Mouse (Mus musculus) intestine, embryonic 14.5 days (tissue): ENCODE measurements around the gene Mgarp. TPM values are rescaled to one million over a fixed set of nuclear protein-coding genes. Genes with fewer than 3 reads are reported as not detected.
"Not testable (repeated sequence)": the region's sequence is repeated elsewhere in the genome, so short reads cannot be mapped to it uniquely, and the experiment has no call there.

ENCODE experiments used
- ATAC-seq: fragments of 200-750 bp; cut with Nextera tagmentation; replicated peaks from 2 replicates; pipeline ENCODE4 v1.8.0; 2017; ENCODE audit warnings: low read depth, moderate number of reproducible peaks, moderate TSS enrichment, moderate library complexity; ENCODE audit not compliant: low FRiP score, low TSS enrichment
- DNase-seq: peaks from one replicate; pipeline ENCODE4 v3.0.0-alpha.2; 2018; ENCODE audit warnings: low spot score
- H3K27ac ChIP-seq: fragments of 300-500 bp; sonication (generic); 2 replicates; pipeline ENCODE4 v1.5.1; 2014; ENCODE audit warnings: low read depth, mild to moderate bottlenecking, control low read depth
- H3K27me3 ChIP-seq: fragments of 300-500 bp; sonication (generic); replicated peaks from 2 replicates; pipeline ENCODE4 v1.6.1; 2014; ENCODE audit warnings: low read length, control low read depth; ENCODE audit not compliant: control insufficient read depth, insufficient read depth
- H3K36me3 ChIP-seq: fragments of 300-500 bp; sonication (generic); 2 replicates; pipeline ENCODE4 v1.6.1; 2014; ENCODE audit warnings: low read length, control low read depth; ENCODE audit not compliant: control insufficient read depth, insufficient read depth
- H3K4me1 ChIP-seq: fragments of 300-500 bp; sonication (generic); replicated peaks from 2 replicates; pipeline ENCODE4 v1.6.1; 2014; ENCODE audit warnings: low read length, control low read depth, mixed read lengths; ENCODE audit not compliant: control insufficient read depth, insufficient read depth
- H3K4me2 ChIP-seq: fragments of 300-500 bp; sonication (generic); 2 replicates; pipeline ENCODE4 v1.6.1; 2014; ENCODE audit warnings: low read length
- H3K4me3 ChIP-seq: fragments of 300-500 bp; sonication (generic); 2 replicates; pipeline ENCODE4 v1.5.1; 2014; ENCODE audit warnings: low read depth, low read length, control low read depth, mixed read lengths
- H3K9ac ChIP-seq: fragments of 300-500 bp; sonication (generic); 2 replicates; pipeline ENCODE4 v1.6.1; 2014; ENCODE audit warnings: mild to moderate bottlenecking, low read length
- H3K9me3 ChIP-seq: fragments of 300-500 bp; sonication (generic); 2 replicates; pipeline ENCODE4 v1.6.1; 2016; ENCODE audit warnings: low read length, control low read depth; ENCODE audit not compliant: control insufficient read depth
- WGBS: fragments of 180-500 bp; shearing (Covaris S2); extraction: QIAGEN DNeasy Blood & Tissue Kit; methylation state at CpG from one replicate; pipeline ENCODE4 v1.1.7; 2014; 5-methylcytosine and 5-hydroxymethylcytosine counted together
- polyA plus RNA-seq: library from polyadenylated mRNA; unstranded; fragments of >200 nt; fragmentation: Nextera tagmentation; extraction: Ambion mirVana; gene quantifications from 2 replicates; pipeline ENCODE4 v1.2.1, GENCODE M21; 2014

Gene Mgarp
- polyA plus RNA-seq, 1 experiment from 2014 or later: 4.6 TPM

GRCm38 (mm10) chr3:51402628-51403027 is 6.1 kb upstream of the Mgarp start:
- H3K9me3 ChIP-seq: no peaks in the 10 kb centered on the region
- DNase-seq: no peak
- 93% methylated on average over 12 of the region's 12 CpGs for WGBS

GRCm38 (mm10) chr3:51402054-51402453 is 5.5 kb upstream of the Mgarp start:
- 68% methylated on average over 4 of the region's 4 CpGs for WGBS
- not testable (repeated sequence) for H3K4me1 ChIP-seq, H3K27me3 ChIP-seq

More at GRCm38 (mm10) chr3:51402628-51403027, 6.1 kb upstream of the Mgarp start:
- H3K4me1 ChIP-seq: peaks cover 2% of the 10 kb centered on the region
- H3K4me2 ChIP-seq: no peak overlapping the region
- peaks cover 35% of the 10 kb centered on the region for H3K36me3 ChIP-seq
- no peak overlapping the region for H3K4me3 ChIP-seq
- no peak for ATAC-seq
- H3K27ac ChIP-seq: no peak overlapping the region
- H3K27me3 ChIP-seq: 0 out of 2 replicates have a peak, but pooled peaks cover 5% of the 10 kb centered on the region
- no peak overlapping the region for H3K9ac ChIP-seq

GRCm38 (mm10) chr3:51400682-51401081 is 4.1 kb upstream of the Mgarp start:
- 78% methylated on average over 10 of the region's 10 CpGs for WGBS

More at GRCm38 (mm10) chr3:51402054-51402453, 5.5 kb upstream of the Mgarp start:
- H3K36me3 ChIP-seq: peaks cover 35% of the 10 kb centered on the region
- ATAC-seq, H3K27ac ChIP-seq, H3K9ac ChIP-seq, H3K4me2 ChIP-seq, H3K9me3 ChIP-seq, H3K4me3 ChIP-seq, DNase-seq: not testable (repeated sequence)

GRCm38 (mm10) chr3:51399531-51399930 is 3.0 kb upstream of the Mgarp start:
- WGBS: 48% methylated on average over 4 of the region's 4 CpGs
- Histone ChIP-seq H3K9ac (no peak overlapping the region), H3K27me3 (peaks cover 18% of the 10 kb centered on the region; the same call in 1 of the 2 replicates), H3K4me3 (no peak overlapping the region), H3K36me3 (peaks cover 14% of the 10 kb centered on the region), H3K4me2 (no peak overlapping the region), H3K4me1 (0 out of 2 replicates have a peak, but pooled peaks cover 2% of the 10 kb centered on the region), H3K9me3 (no peaks in the 10 kb centered on the region), H3K27ac (no peak overlapping the region)
- no peak for DNase-seq
- no peak for ATAC-seq

More at GRCm38 (mm10) chr3:51400682-51401081, 4.1 kb upstream of the Mgarp start:
- H3K27ac ChIP-seq: no peak overlapping the region
- H3K27me3 ChIP-seq: peaks cover 14% of the 10 kb centered on the region; the same call in 1 of the 2 replicates
- no peak overlapping the region for H3K9ac ChIP-seq
- H3K9me3 ChIP-seq: no peaks in the 10 kb centered on the region
- peaks cover 22% of the 10 kb centered on the region for H3K36me3 ChIP-seq
- H3K4me3 ChIP-seq: no peak overlapping the region
- H3K4me2 ChIP-seq: no peak overlapping the region
- H3K4me1 ChIP-seq: 0 out of 2 replicates have a peak, but pooled peaks cover 2% of the 10 kb centered on the region
- ATAC-seq: no peak
- no peak for DNase-seq

- Histone ChIP-seq H3K9ac (no peak overlapping the region), H3K27me3 (peaks cover 18% of the 10 kb centered on the region; the same call in 1 of the 2 replicates), H3K4me1 (0 out of 2 replicates have a peak, but pooled peaks cover 2% of the 10 kb centered on the region), H3K27ac (no peak overlapping the region), H3K4me2 (no peak overlapping the region), H3K36me3 (peaks cover 6% of the 10 kb centered on the region), H3K4me3 (no peak overlapping the region), H3K9me3 (no peaks in the 10 kb centered on the region)
- 22% methylated on average over 3 of the region's 3 CpGs for WGBS
- ATAC-seq (no peak), DNase-seq (no peak)
Observed at GRCm38 (mm10) chr3:51398667-51399066, 2.1 kb upstream of the Mgarp start.

GRCm38 (mm10) chr3:51397700-51398299 is 1.3 kb upstream of the Mgarp start:
- no peak overlapping the region for H3K27ac ChIP-seq
- 0 out of 2 replicates have a peak, but pooled peaks cover 2% of the 10 kb centered on the region for H3K4me1 ChIP-seq
- H3K9ac ChIP-seq: no peak overlapping the region
- no peak for ATAC-seq
- 59% methylated on average over 15 of the region's 15 CpGs for WGBS
- peaks cover 18% of the 10 kb centered on the region; the same call in 1 of the 2 replicates for H3K27me3 ChIP-seq
- no peak for DNase-seq
- no peaks in the 10 kb centered on the region for H3K36me3 ChIP-seq
- H3K9me3 ChIP-seq: no peaks in the 10 kb centered on the region
- no peak overlapping the region for H3K4me3 ChIP-seq
- no peak overlapping the region for H3K4me2 ChIP-seq

GRCm38 (mm10) chr3:51395461-51396145 is 935 bp downstream of the Mgarp start:
- Histone ChIP-seq H3K36me3 (no peaks in the 10 kb centered on the region), H3K4me2 (peak overlapping the region; percentile 80), H3K27ac (no peak overlapping the region), H3K9ac (no peak overlapping the region), H3K4me3 (peak overlapping the region; percentile 59; the same call in 1 of the 2 replicates), H3K9me3 (no peaks in the 10 kb centered on the region), H3K4me1 (0 out of 2 replicates have a peak, but pooled peaks cover 2% of the 10 kb centered on the region), H3K27me3 (peaks cover 18% of the 10 kb centered on the region; the same call in 1 of the 2 replicates)
- DNase-seq (no peak), ATAC-seq (no peak)
- WGBS: 36% methylated on average over 19 of the region's 19 CpGs

- no peak overlapping the region for H3K9ac ChIP-seq
- H3K9me3 ChIP-seq: no peaks in the 10 kb centered on the region
- no peak for ATAC-seq
- no peak overlapping the region for H3K27ac ChIP-seq
- DNase-seq: no peak
- H3K27me3 ChIP-seq: peaks cover 18% of the 10 kb centered on the region; the same call in 1 of the 2 replicates
- no peak overlapping the region for H3K4me2 ChIP-seq
- H3K36me3 ChIP-seq: no peaks in the 10 kb centered on the region
- no peak overlapping the region for H3K4me3 ChIP-seq
- 0 out of 2 replicates have a peak, but pooled peaks cover 2% of the 10 kb centered on the region for H3K4me1 ChIP-seq
- WGBS: 68% methylated on average over 3 of the region's 3 CpGs
Observed at GRCm38 (mm10) chr3:51394881-51395280, 1.7 kb downstream of the Mgarp start.
